Comparison of ENCODE assay signal across 32 mouse cellular contexts in the genomic region with DNA sequence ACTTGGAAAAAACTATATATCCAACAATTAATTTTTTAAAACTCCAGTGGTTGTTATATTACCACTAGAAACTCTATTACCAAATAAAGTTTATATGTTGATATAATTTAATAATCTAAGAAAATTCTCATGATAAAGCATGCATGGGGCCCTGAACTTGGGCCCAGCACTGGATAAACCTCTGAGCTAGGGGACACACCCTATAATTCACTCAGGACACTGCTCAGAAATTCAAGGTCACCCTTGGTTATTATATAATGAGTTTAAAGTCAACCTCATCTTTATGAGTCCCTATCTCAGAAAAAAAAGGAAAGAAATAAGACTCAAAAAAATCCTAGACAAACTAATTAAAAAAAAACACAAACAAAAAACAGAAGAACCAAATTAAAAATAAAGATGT.
"Had no signal": no experiment of that assay in that cellular context is flagged by ENCODE, and none has a peak within 500 bp of the region (broad histone marks: within the 10 kb centered on the region; RNA-seq: fewer than 3 reads in every experiment).

No protein-coding gene starts in this region.

- ATAC-seq: liver, embryonic 12.5 days; liver, postnatal 0 days; lung, postnatal 0 days; midbrain, embryonic 13.5 days; midbrain, embryonic 15.5 days; midbrain, embryonic 16.5 days had no signal

- H3K27me3 ChIP-seq: limb, embryonic 12.5 days; limb, embryonic 13.5 days; limb, embryonic 15.5 days; liver, embryonic 12.5 days; liver, embryonic 13.5 days; liver, embryonic 15.5 days; lung, embryonic 15.5 days; megakaryocyte, embryonic 14.5 days; midbrain, embryonic 12.5 days; midbrain, embryonic 13.5 days; midbrain, embryonic 15.5 days; neural tube, embryonic 12.5 days had no signal

- H3K4me2 ChIP-seq: limb, embryonic 12.5 days; limb, embryonic 13.5 days; limb, embryonic 15.5 days; liver, embryonic 11.5 days; liver, embryonic 12.5 days; liver, embryonic 13.5 days; liver, embryonic 15.5 days; lung, embryonic 14.5 days; lung, embryonic 15.5 days; midbrain, embryonic 11.5 days; midbrain, embryonic 12.5 days; midbrain, embryonic 13.5 days; midbrain, embryonic 15.5 days; neural tube, embryonic 12.5 days had no signal

- DNase-seq: left cerebral cortex, postnatal 4 days; liver; liver, embryonic 13.5 days; liver, postnatal 0 days; lung, adult 18-20 months; lung, adult 2 months; lung, embryonic 14.5 days; lung, postnatal 10 days; lung, postnatal 14 days; lung, postnatal 36 days; lung, postnatal 4 days; midbrain, embryonic 14.5 days had no signal

- H3K4me3 ChIP-seq: limb, embryonic 10.5 days; limb, embryonic 12.5 days; limb, embryonic 13.5 days; limb, embryonic 15.5 days; liver, embryonic 12.5 days; liver, embryonic 13.5 days; liver, embryonic 15.5 days; lung, embryonic 15.5 days; megakaryocyte, embryonic 14.5 days; midbrain, embryonic 10.5 days; midbrain, embryonic 12.5 days; midbrain, embryonic 13.5 days; midbrain, embryonic 15.5 days; myocyte; neural tube, embryonic 12.5 days had no signal

- H3K9ac ChIP-seq: limb, embryonic 12.5 days; limb, embryonic 13.5 days; limb, embryonic 15.5 days; liver, embryonic 12.5 days; liver, embryonic 13.5 days; liver, embryonic 14.5 days; liver, embryonic 15.5 days; liver, postnatal 0 days; lung, embryonic 14.5 days; lung, embryonic 15.5 days; midbrain, embryonic 12.5 days; midbrain, embryonic 13.5 days; midbrain, embryonic 15.5 days; neural tube, embryonic 12.5 days had no signal

- H3K27ac ChIP-seq: limb, embryonic 10.5 days; limb, embryonic 12.5 days; limb, embryonic 13.5 days; limb, embryonic 15.5 days; liver, embryonic 12.5 days; liver, embryonic 14.5 days; liver, embryonic 15.5 days; lung, embryonic 15.5 days; macrophage; midbrain, embryonic 10.5 days; midbrain, embryonic 12.5 days; midbrain, embryonic 13.5 days; midbrain, embryonic 15.5 days; neural tube, embryonic 12.5 days had no signal

- H3K9me3 ChIP-seq: limb, embryonic 10.5 days; limb, embryonic 12.5 days; limb, embryonic 13.5 days; limb, embryonic 15.5 days; liver, embryonic 12.5 days; liver, embryonic 13.5 days; liver, embryonic 15.5 days; lung, embryonic 15.5 days; megakaryocyte, embryonic 14.5 days; midbrain, embryonic 10.5 days; midbrain, embryonic 12.5 days; midbrain, embryonic 13.5 days; midbrain, embryonic 15.5 days; neural tube, embryonic 12.5 days had no signal

- H3K36me3 ChIP-seq: limb, embryonic 10.5 days; limb, embryonic 12.5 days; limb, embryonic 13.5 days; limb, embryonic 15.5 days; lung, embryonic 15.5 days; midbrain, embryonic 15.5 days; neural tube, embryonic 12.5 days had no signal

- H3K4me1 ChIP-seq: limb, embryonic 15.5 days; midbrain, embryonic 15.5 days; neural tube, embryonic 12.5 days had no signal
